In genomic region chr1:131419307-131419706, GRCm38 (mm10) we compare ENCODE assay signal across 16 mouse cellular contexts.
A peak's percentile ranks its signal among the peaks of the same experiment; 100 is the strongest.
DNase-seq lines count a peak whose midpoint lies in the region; ATAC-seq and TF ChIP-seq lines count a peak whose summit lies in the region.
"Had no signal": no experiment of that assay in that cellular context is flagged by ENCODE, and none has a peak within 500 bp of the region (broad histone marks: within the 10 kb centered on the region; RNA-seq: fewer than 3 reads in every experiment).

No protein-coding gene starts in this region.

- H3K27me3 ChIP-seq in forebrain, postnatal 0 days (ENCODE audit: insufficient read depth, low read length) = no peaks in the 10 kb centered on the region
- H3K27me3 ChIP-seq in forebrain, embryonic 10.5 days (ENCODE audit: poor library complexity, severe bottlenecking) = no peaks in the 10 kb centered on the region
- H3K27me3 ChIP-seq: forebrain, embryonic 12.5 days; limb, embryonic 13.5 days; midbrain, embryonic 12.5 days had no signal

- H3K4me2 ChIP-seq in forebrain, postnatal 0 days (ENCODE audit: low read depth) = no peak overlapping the region
- H3K4me2 ChIP-seq: forebrain, embryonic 12.5 days; limb, embryonic 13.5 days; midbrain, embryonic 12.5 days had no signal

- H3K27ac ChIP-seq in forebrain, postnatal 0 days (ENCODE audit: low read depth, low read length) = no peak overlapping the region
- H3K27ac ChIP-seq in forebrain, embryonic 10.5 days = no peak overlapping the region
- H3K27ac ChIP-seq: forebrain, embryonic 12.5 days; kidney, postnatal 0 days; limb, embryonic 13.5 days; midbrain, embryonic 12.5 days had no signal

- H3K9me3 ChIP-seq in forebrain, postnatal 0 days (ENCODE audit: low read length) = no peaks in the 10 kb centered on the region
- no peaks in the 10 kb centered on the region for H3K9me3 ChIP-seq in forebrain, embryonic 10.5 days
- H3K9me3 ChIP-seq: forebrain, embryonic 12.5 days; G1E; limb, embryonic 13.5 days; midbrain, embryonic 12.5 days had no signal

- TF ChIP-seq CTCF in forebrain, postnatal 0 days (IDR thresholded peaks at IDR 0.05; ENCODE audit: low read depth) = no peak

- ATAC-seq in forebrain, postnatal 0 days = no peak
- ATAC-seq: activated CD4-positive, CD25-positive, alpha-beta regulatory T cell, adult 4 months had no signal

- H3K9ac ChIP-seq in forebrain, postnatal 0 days = no peak overlapping the region
- H3K9ac ChIP-seq: forebrain, embryonic 12.5 days; limb, embryonic 13.5 days; midbrain, embryonic 12.5 days had no signal

- H3K36me3 ChIP-seq in forebrain, postnatal 0 days (ENCODE audit: insufficient read depth) = no peaks in the 10 kb centered on the region
- no peaks in the 10 kb centered on the region for H3K36me3 ChIP-seq in forebrain, embryonic 10.5 days (replicated peaks)
- H3K36me3 ChIP-seq: forebrain, embryonic 12.5 days; limb, embryonic 13.5 days; midbrain, embryonic 12.5 days had no signal

- H3K4me1 ChIP-seq in forebrain, postnatal 0 days (ENCODE audit: insufficient read depth) = peaks cover 19% of the 10 kb centered on the region
- peaks cover 11% of the 10 kb centered on the region; the same call in 1 of the 2 replicates for H3K4me1 ChIP-seq in forebrain, embryonic 10.5 days
- H3K4me1 ChIP-seq: limb, embryonic 13.5 days had no signal

- peak; percentile 24 for DNase-seq in forebrain, postnatal 0 days
- no peak for DNase-seq in forebrain, embryonic 10.5 days (ENCODE audit: extremely low spot score, low spot score)
- DNase-seq in lung, postnatal 14 days = peak; percentile 20
- no peak for DNase-seq in lung, postnatal 25 days (ENCODE audit: low spot score)
- peak; percentile 57 to 75 for DNase-seq in cerebellum, postnatal 25 days
- DNase-seq in lung, postnatal 36 days = peak; percentile 42
- no peak for DNase-seq in spleen, postnatal 36 days (ENCODE audit: low spot score in 2 of 2)
- DNase-seq in layer of hippocampus, adult 18-20 months (ENCODE audit: low spot score in 2 of 2) = no peak
- DNase-seq: B cell, adult 2 months; thymus, postnatal 25 days had no signal

- 23% methylated on average over 3 of the region's 3 CpGs for WGBS in forebrain, postnatal 0 days
- WGBS in forebrain, embryonic 10.5 days = 72% methylated on average over 3 of the region's 3 CpGs

- no peak overlapping the region for H3K4me3 ChIP-seq in forebrain, postnatal 0 days (ENCODE audit: low read depth, low read length)
- no peak overlapping the region for H3K4me3 ChIP-seq in forebrain, embryonic 10.5 days
- H3K4me3 ChIP-seq: forebrain, embryonic 12.5 days; limb, embryonic 13.5 days; midbrain, embryonic 12.5 days had no signal

Comparison
In these comparisons a context has a peak if more than half of its experiments do, and no peak if none do; other contexts are left out.
1. DNase-seq: peak in forebrain, postnatal 0 days (single experiment), lung, postnatal 14 days (single experiment), cerebellum, postnatal 25 days (2 of 2) and lung, postnatal 36 days (single experiment); none in forebrain, embryonic 10.5 days (single experiment), lung, postnatal 25 days (single experiment), spleen, postnatal 36 days (0 of 2) and layer of hippocampus, adult 18-20 months (0 of 2).